Mouse (Mus musculus): ENCODE results near the gene Ccpg1os.

DNA sequence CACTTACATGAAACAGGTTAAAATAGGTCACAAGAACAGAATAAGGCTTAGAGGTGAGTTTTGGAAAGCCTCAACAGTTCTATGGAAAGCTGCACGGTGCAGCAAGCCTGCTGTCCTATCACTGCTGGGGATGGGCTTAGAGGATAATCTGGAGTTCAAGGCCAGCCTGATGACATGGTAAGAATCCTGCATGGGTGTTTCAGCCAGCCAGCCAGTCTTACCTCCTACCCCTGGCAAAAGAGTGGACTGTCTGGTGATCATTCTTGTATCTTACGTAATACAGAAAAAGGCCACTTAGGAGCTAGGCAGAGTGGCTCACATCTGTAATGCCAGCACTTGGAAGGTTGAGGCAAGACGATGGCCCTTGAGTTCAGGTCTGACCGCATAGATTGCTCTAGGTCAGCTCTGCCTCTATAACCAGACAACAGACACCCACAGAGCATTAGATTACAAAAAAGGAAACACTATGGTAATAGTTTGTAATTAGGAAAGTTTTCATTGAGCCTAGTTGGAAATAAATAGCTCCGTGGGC is 35.5 kb upstream of the Ccpg1os start:
- TF ChIP-seq POLR2A (IDR thresholded peaks at IDR 0.05; ENCODE audit: low read depth, low read length): no peak
- TF ChIP-seq CTCF (IDR thresholded peaks at IDR 0.05; ENCODE audit: borderline replicate concordance, insufficient read depth, low read length): no peak

Measured in embryonic fibroblast, embryonic 13.5 days (primary cell).